Mouse (Mus musculus) midbrain, embryonic 10.5 days (tissue): ENCODE data around the gene Akr1b3. TPM values are rescaled to one million over a fixed set of nuclear protein-coding genes. Genes with fewer than 3 reads are reported as not detected.

Source experiments
- DNase-seq: peaks from one replicate; pipeline ENCODE4 v3.0.0-alpha.2; 2017; ENCODE audit warnings: low spot score
- H3K27ac ChIP-seq: fragments of 300-500 bp; sonication (generic); replicated peaks from 2 replicates; pipeline ENCODE4 v1.5.1; 2016; ENCODE audit warnings: mild to moderate bottlenecking
- H3K27me3 ChIP-seq: fragments of 300-500 bp; sonication (generic); 2 replicates; pipeline ENCODE4 v1.6.1; 2016; ENCODE audit warnings: low read depth, mild to moderate bottlenecking; ENCODE audit not compliant: poor library complexity, severe bottlenecking
- H3K36me3 ChIP-seq: fragments of 300-500 bp; sonication (generic); 2 replicates; pipeline ENCODE4 v1.6.1; 2016; ENCODE audit warnings: mild to moderate bottlenecking, moderate library complexity
- H3K4me1 ChIP-seq: fragments of 300-500 bp; sonication (generic); 2 replicates; pipeline ENCODE4 v1.6.1; 2016
- H3K4me3 ChIP-seq: fragments of 300-500 bp; sonication (generic); 2 replicates; pipeline ENCODE4 v1.5.1; 2016; ENCODE audit warnings: mild to moderate bottlenecking, moderate library complexity
- H3K9me3 ChIP-seq: fragments of 300-500 bp; sonication (generic); replicated peaks from 2 replicates; pipeline ENCODE4 v1.6.1; 2016; ENCODE audit warnings: mild to moderate bottlenecking
- WGBS: fragments of 180-500 bp; shearing (Covaris S2); methylation state at CpG from one replicate; pipeline ENCODE4 v1.1.7; 2016; 5-methylcytosine and 5-hydroxymethylcytosine counted together
- polyA plus RNA-seq: library from polyadenylated mRNA; unstranded; fragments of >200 nt; fragmentation: Nextera tagmentation; extraction: Ambion mirVana; gene quantifications from 2 replicates; pipeline ENCODE4 v1.2.1, GENCODE M21; 2016

Gene Akr1b3
- polyA plus RNA-seq, 1 experiment from 2014 or later, result 282 TPM

DNA sequence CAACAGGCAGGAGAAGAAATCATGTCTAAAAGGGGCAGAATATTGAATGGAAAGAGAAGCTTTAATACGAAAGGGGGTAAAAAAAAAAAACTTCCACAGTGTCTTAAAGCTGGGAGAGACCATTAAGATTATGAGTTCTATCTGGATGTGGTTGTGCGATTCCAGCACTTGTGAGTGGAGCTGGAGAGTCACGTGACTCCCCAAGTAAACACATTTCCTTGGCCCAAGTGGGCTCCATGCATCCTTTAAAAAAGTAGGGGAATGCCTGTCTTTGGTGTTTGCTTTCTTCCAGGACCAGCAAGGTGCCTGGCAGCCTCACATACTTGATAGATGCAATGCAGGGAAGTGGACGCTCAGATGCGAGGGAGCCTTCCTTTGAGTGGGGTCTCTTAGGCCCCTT lies 38.9 kb downstream of the Akr1b3 start:
- no peaks in the 10 kb centered on the region for H3K36me3 ChIP-seq
- H3K4me3 ChIP-seq, result no peak overlapping the region
- no peaks in the 10 kb centered on the region for H3K27me3 ChIP-seq
- H3K4me1 ChIP-seq, result 0 out of 2 replicates have a peak, but pooled peaks cover 2% of the 10 kb centered on the region
- DNase-seq, result no peak
- WGBS, result 75% methylated on average over 5 of the region's 5 CpGs
- no peaks in the 10 kb centered on the region for H3K9me3 ChIP-seq
- H3K27ac ChIP-seq, result no peak overlapping the region

DNA sequence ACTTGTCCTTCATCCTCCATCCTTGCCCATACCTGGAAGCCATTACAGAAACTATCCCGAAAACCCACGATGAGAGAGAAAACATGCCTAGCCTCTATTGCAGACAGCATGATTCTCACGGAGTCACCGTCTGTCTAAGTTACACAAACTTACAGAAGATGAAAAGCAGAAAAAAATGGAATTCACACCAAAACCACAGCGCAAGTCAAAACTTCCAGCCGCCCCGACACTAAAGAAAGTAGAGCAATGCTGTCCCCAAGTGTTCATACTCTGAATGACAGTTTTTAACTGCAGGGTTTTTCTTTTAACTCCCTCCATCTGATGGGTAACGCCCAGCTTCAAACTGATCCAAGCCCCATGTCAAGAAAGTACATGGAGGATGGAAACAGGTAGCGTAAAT lies 39.6 kb downstream of the Akr1b3 start:
- H3K4me1 ChIP-seq, result 0 out of 2 replicates have a peak, but pooled peaks cover 2% of the 10 kb centered on the region
- DNase-seq, result peak; percentile 37
- no peaks in the 10 kb centered on the region for H3K9me3 ChIP-seq
- H3K4me3 ChIP-seq, result no peak overlapping the region
- 28% methylated on average over 9 of the region's 9 CpGs for WGBS
- H3K36me3 ChIP-seq, result no peaks in the 10 kb centered on the region
- no peak overlapping the region for H3K27ac ChIP-seq
- no peaks in the 10 kb centered on the region for H3K27me3 ChIP-seq

- H3K27me3 ChIP-seq, result no peaks in the 10 kb centered on the region
- peaks cover 7% of the 10 kb centered on the region for H3K4me1 ChIP-seq
- no peaks in the 10 kb centered on the region for H3K36me3 ChIP-seq
- H3K4me3 ChIP-seq, result no peak overlapping the region
- DNase-seq, result no peak
- WGBS, result 90% methylated on average over 2 of the region's 2 CpGs
- no peaks in the 10 kb centered on the region for H3K9me3 ChIP-seq
- no peak overlapping the region for H3K27ac ChIP-seq
These were observed 42.9 kb downstream of the Akr1b3 start for GRCm38 (mm10) chr6:34274346-34274745.

DNA sequence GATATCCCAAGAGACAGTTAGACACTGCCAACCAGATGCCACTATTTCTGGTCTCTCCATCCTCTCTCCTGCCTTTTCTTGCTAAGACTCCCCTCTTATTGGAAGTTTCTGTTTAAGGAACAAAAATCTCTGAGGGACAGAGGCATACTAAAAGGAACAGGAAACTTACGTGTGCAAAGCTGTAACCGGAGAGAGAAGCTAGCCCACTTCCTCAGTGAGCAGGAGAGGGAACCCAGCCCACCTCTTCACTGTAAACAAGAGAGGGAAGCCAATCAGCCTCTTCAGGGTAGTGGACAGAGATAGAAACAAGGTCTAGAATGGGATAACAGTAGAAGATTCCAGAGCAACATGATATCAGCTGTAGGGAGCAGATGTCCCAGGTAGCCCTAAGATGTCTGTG lies 44.2 kb downstream of the Akr1b3 start:
- WGBS, result 77% methylated on average over 2 of the region's 2 CpGs
- Histone ChIP-seq H3K9me3 (no peaks in the 10 kb centered on the region), H3K4me3 (no peak overlapping the region), H3K27me3 (no peaks in the 10 kb centered on the region), H3K4me1 (peaks cover 7% of the 10 kb centered on the region), H3K27ac (no peak overlapping the region), H3K36me3 (no peaks in the 10 kb centered on the region)
- no peak for DNase-seq

DNA sequence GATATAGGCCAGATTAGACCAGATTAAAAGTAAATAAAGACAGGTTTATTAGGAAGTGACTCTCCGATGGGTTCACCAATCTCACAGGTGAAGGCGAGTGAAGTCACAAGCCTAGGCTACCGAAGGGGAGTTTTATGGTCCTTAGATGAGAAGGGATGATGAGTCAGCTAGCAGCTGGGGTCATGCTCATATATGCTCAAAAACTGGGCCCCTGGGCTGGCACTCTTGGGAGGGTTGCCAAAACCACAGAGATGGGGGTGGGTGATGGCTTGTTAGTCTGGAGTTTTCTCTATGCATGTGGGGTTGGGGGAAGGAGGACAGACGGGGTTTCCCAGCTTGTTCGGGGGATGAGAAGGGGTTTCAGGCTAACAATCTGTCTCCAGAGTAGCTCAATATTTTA lies 44.8 kb downstream of the Akr1b3 start:
- H3K27me3 ChIP-seq, result no peaks in the 10 kb centered on the region
- no peak overlapping the region for H3K27ac ChIP-seq
- no peaks in the 10 kb centered on the region for H3K36me3 ChIP-seq
- H3K4me1 ChIP-seq, result peaks cover 7% of the 10 kb centered on the region
- H3K4me3 ChIP-seq, result no peak overlapping the region
- no peak for DNase-seq
- 93% methylated on average over 5 of the region's 5 CpGs for WGBS
- H3K9me3 ChIP-seq, result no peaks in the 10 kb centered on the region

- no peak for DNase-seq
- Histone ChIP-seq H3K4me1 (peaks cover 7% of the 10 kb centered on the region), H3K9me3 (no peaks in the 10 kb centered on the region), H3K27ac (peak overlapping the region; percentile 13; the same call in 1 of the 2 replicates), H3K27me3 (no peaks in the 10 kb centered on the region), H3K36me3 (no peaks in the 10 kb centered on the region), H3K4me3 (no peak overlapping the region)
- 39% methylated on average over 6 of the region's 6 CpGs for WGBS
These were observed 46.6 kb downstream of the Akr1b3 start for GRCm38 (mm10) chr6:34270717-34271116.

DNA sequence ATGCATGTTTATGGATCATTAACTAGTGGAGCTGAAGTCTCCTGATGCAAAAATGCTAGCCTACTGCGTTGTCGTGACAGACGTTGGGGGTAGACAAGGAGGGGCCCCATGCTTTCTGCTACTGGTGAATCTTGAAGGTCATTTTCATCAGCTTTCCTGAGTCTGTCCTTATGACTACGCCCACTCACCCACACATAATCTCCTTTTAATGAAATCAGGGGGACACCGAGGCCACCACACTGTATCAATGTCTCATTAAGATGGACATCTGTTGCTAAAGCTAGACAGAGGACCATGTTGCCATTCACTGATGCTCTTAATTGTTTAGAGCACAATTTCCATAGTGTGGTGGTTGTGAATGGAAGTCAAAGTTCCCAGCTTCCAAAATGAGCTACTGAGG lies 58.7 kb downstream of the Akr1b3 start:
- H3K4me1 ChIP-seq, result peaks cover 6% of the 10 kb centered on the region; the same call in 1 of the 2 replicates
- H3K4me3 ChIP-seq, result no peak overlapping the region
- DNase-seq, result no peak
- H3K9me3 ChIP-seq, result no peaks in the 10 kb centered on the region
- no peak overlapping the region for H3K27ac ChIP-seq
- no peaks in the 10 kb centered on the region for H3K36me3 ChIP-seq
- 86% methylated on average over 5 of the region's 5 CpGs for WGBS
- no peaks in the 10 kb centered on the region for H3K27me3 ChIP-seq

Other genes starting within 250 kb of the Akr1b3 start
- gene Slc35b4, start 140.4 kb downstream of the Akr1b3 start, polyA plus RNA-seq, result 50.7 and 54.7 TPM in 2 replicates
- gene Akr1b8, start 36.6 kb upstream of the Akr1b3 start, polyA plus RNA-seq, result 16.5 and 19.4 TPM in 2 replicates
- 15.0 and 16.2 TPM in 2 replicates for gene Akr1b10, start 66.7 kb upstream of the Akr1b3 start, polyA plus RNA-seq
- not detected in 2 replicates for gene Akr1b7, start 94.9 kb upstream of the Akr1b3 start, polyA plus RNA-seq
- gene Bpgm, start 158.7 kb upstream of the Akr1b3 start, polyA plus RNA-seq, result 57.2 and 66.0 TPM in 2 replicates